Mouse (Mus musculus): ENCODE measurements around the gene Amph. TPM values are rescaled to one million over a fixed set of nuclear protein-coding genes. Genes with fewer than 3 reads are reported as not detected.

Amph gene
- polyA plus RNA-seq, 1 experiment from 2014 or later = 53.4 TPM

Other genes starting within 250 kb of the Amph start
- gene Vps41, start 230.9 kb upstream of the Amph start, polyA plus RNA-seq (2015; fragmentation: Nextera tagmentation; extraction: Ambion mirVana) = 119 and 120 TPM in 2 replicates